In genomic region chr11:70656964-70657363, GRCm38 (mm10) we compare ENCODE assay signal across 8 mouse cellular contexts. TPM values are rescaled to one million over a fixed set of nuclear protein-coding genes. Genes with fewer than 3 reads are reported as not detected.
A peak's percentile ranks its signal among the peaks of the same experiment; 100 is the strongest.
DNase-seq lines count a peak whose midpoint lies in the region; ATAC-seq and TF ChIP-seq lines count a peak whose summit lies in the region.

Gene Eno3 (plus strand): TSS chr11:70657202.

- H3K4me2 ChIP-seq in kidney, embryonic 15.5 days = peak within 1 kb of the TSS; percentile 95
- H3K4me2 ChIP-seq in embryonic facial prominence, embryonic 13.5 days = peak within 1 kb of the TSS; percentile 97
- H3K4me2 ChIP-seq in heart, embryonic 15.5 days = peak within 1 kb of the TSS; percentile 93
- H3K4me2 ChIP-seq in stomach, embryonic 15.5 days = peak within 1 kb of the TSS; percentile 94

- H3K27ac ChIP-seq in kidney, embryonic 15.5 days = peak within 1 kb of the TSS; percentile 99
- H3K27ac ChIP-seq in ES-Bruce4 (ENCODE audit: insufficient read depth, low read length) = peak within 1 kb of the TSS; percentile 97
- H3K27ac ChIP-seq in embryonic facial prominence, embryonic 13.5 days = peak within 1 kb of the TSS; percentile 97
- peak within 1 kb of the TSS; percentile 99 for H3K27ac ChIP-seq in heart, embryonic 15.5 days
- H3K27ac ChIP-seq in liver, adult 2 months (replicated peaks; ENCODE audit: insufficient read depth, low read depth, low read length) = peak within 1 kb of the TSS; percentile 75
- H3K27ac ChIP-seq in stomach, embryonic 15.5 days = peak within 1 kb of the TSS; percentile 97

- no peak for TF ChIP-seq CTCF in ES-Bruce4 (IDR thresholded peaks at IDR 0.05; ENCODE audit: low read depth, low read length)
- TF ChIP-seq CTCF in liver, adult 2 months (IDR thresholded peaks at IDR 0.05; ENCODE audit: low read depth, low read length) = no peak

- TF ChIP-seq POLR2A in ES-Bruce4 (IDR thresholded peaks at IDR 0.05; ENCODE audit: insufficient read depth, low read length) = no peak
- no peak for TF ChIP-seq POLR2A in liver, adult 2 months (IDR thresholded peaks at IDR 0.05; ENCODE audit: extremely low read depth, insufficient read depth, low read length)

- TF ChIP-seq EP300 in ES-Bruce4 (IDR thresholded peaks at IDR 0.05; ENCODE audit: insufficient read depth, low read depth, low read length) = no peak

- H3K4me3 ChIP-seq in kidney, embryonic 15.5 days (replicated peaks) = peak within 1 kb of the TSS; percentile 100
- H3K4me3 ChIP-seq in ES-Bruce4 (ENCODE audit: low read depth, low read length) = peak within 1 kb of the TSS; percentile 92
- peak within 1 kb of the TSS; percentile 100 for H3K4me3 ChIP-seq in embryonic facial prominence, embryonic 13.5 days
- peak within 1 kb of the TSS; percentile 98 for H3K4me3 ChIP-seq in heart, embryonic 15.5 days
- peak within 1 kb of the TSS; percentile 53; the same call in 1 of the 2 replicates for H3K4me3 ChIP-seq in liver, adult 2 months (ENCODE audit: insufficient read depth, low read depth, low read length)
- peak within 1 kb of the TSS; percentile 73 for H3K4me3 ChIP-seq in stomach, embryonic 15.5 days (replicated peaks)

- ATAC-seq in kidney, embryonic 15.5 days (replicated peaks; ENCODE audit: low FRiP score) = no peak
- no peak for ATAC-seq in embryonic facial prominence, embryonic 13.5 days (ENCODE audit: insufficient number of reproducible peaks, insufficient read depth, low FRiP score, low TSS enrichment, low read depth)
- peak; percentile 48 for ATAC-seq in heart, embryonic 15.5 days (replicated peaks; ENCODE audit: insufficient number of reproducible peaks, insufficient read depth, low FRiP score, low read depth)
- ATAC-seq in stomach, embryonic 15.5 days (ENCODE audit: insufficient read depth, low FRiP score, low read depth) = no peak

- H3K27me3 ChIP-seq in kidney, embryonic 15.5 days = no peaks in the 10 kb centered on the region
- H3K27me3 ChIP-seq in ES-Bruce4 (ENCODE audit: control insufficient read depth, insufficient read depth, low read length, poor library complexity, severe bottlenecking) = no peaks in the 10 kb centered on the region
- no peaks in the 10 kb centered on the region for H3K27me3 ChIP-seq in embryonic facial prominence, embryonic 13.5 days
- no peaks in the 10 kb centered on the region for H3K27me3 ChIP-seq in heart, embryonic 15.5 days
- no peaks in the 10 kb centered on the region for H3K27me3 ChIP-seq in liver, adult 2 months (ENCODE audit: control insufficient read depth, insufficient read depth, low read length)
- H3K27me3 ChIP-seq in stomach, embryonic 15.5 days (replicated peaks) = no peaks in the 10 kb centered on the region

- H3K4me1 ChIP-seq in kidney, embryonic 15.5 days = peaks cover 49% of the 10 kb centered on the region
- H3K4me1 ChIP-seq in ES-Bruce4 (ENCODE audit: control insufficient read depth, insufficient read depth, low read length) = no peaks in the 10 kb centered on the region
- peaks cover 46% of the 10 kb centered on the region for H3K4me1 ChIP-seq in embryonic facial prominence, embryonic 13.5 days
- H3K4me1 ChIP-seq in heart, embryonic 15.5 days (replicated peaks) = peaks cover 63% of the 10 kb centered on the region
- H3K4me1 ChIP-seq in liver, adult 2 months (ENCODE audit: control insufficient read depth, insufficient read depth, low read length) = peaks cover 11% of the 10 kb centered on the region
- peaks cover 37% of the 10 kb centered on the region for H3K4me1 ChIP-seq in stomach, embryonic 15.5 days

- no peak for DNase-seq in kidney, postnatal 14 days
- no peak for DNase-seq in liver, adult 2 months (ENCODE audit: extremely low read depth, low read depth, low spot score)
- no peak for DNase-seq in thymus, adult 18-20 months

- H3K9me3 ChIP-seq in kidney, embryonic 15.5 days (replicated peaks) = no peaks in the 10 kb centered on the region
- no peaks in the 10 kb centered on the region for H3K9me3 ChIP-seq in ES-Bruce4 (replicated peaks; ENCODE audit: control insufficient read depth, insufficient read depth, low read length, poor library complexity, severe bottlenecking)
- H3K9me3 ChIP-seq in embryonic facial prominence, embryonic 13.5 days = no peaks in the 10 kb centered on the region
- H3K9me3 ChIP-seq in heart, embryonic 15.5 days (replicated peaks) = no peaks in the 10 kb centered on the region
- H3K9me3 ChIP-seq in stomach, embryonic 15.5 days = no peaks in the 10 kb centered on the region

- peaks cover 35% of the 10 kb centered on the region for H3K36me3 ChIP-seq in kidney, embryonic 15.5 days
- peaks cover 12% of the 10 kb centered on the region for H3K36me3 ChIP-seq in ES-Bruce4 (ENCODE audit: control insufficient read depth, insufficient read depth, low read length, poor library complexity, severe bottlenecking)
- peaks cover 24% of the 10 kb centered on the region for H3K36me3 ChIP-seq in embryonic facial prominence, embryonic 13.5 days
- peaks cover 25% of the 10 kb centered on the region for H3K36me3 ChIP-seq in heart, embryonic 15.5 days
- H3K36me3 ChIP-seq in liver, adult 2 months (ENCODE audit: control insufficient read depth, insufficient read depth, low read length) = peaks cover 10% of the 10 kb centered on the region
- peaks cover 9% of the 10 kb centered on the region; the same call in 1 of the 2 replicates for H3K36me3 ChIP-seq in stomach, embryonic 15.5 days

- WGBS in kidney, embryonic 15.5 days = 14% methylated on average over 3 of the region's 3 CpGs
- WGBS in embryonic facial prominence, embryonic 13.5 days = 12% methylated on average over 3 of the region's 3 CpGs
- 12% methylated on average over 3 of the region's 3 CpGs for WGBS in heart, embryonic 15.5 days
- 82% methylated on average over 3 of the region's 3 CpGs for WGBS in liver, adult 2 months
- WGBS in stomach, embryonic 15.5 days = 24% methylated on average over 3 of the region's 3 CpGs

- peak within 1 kb of the TSS; percentile 99 for H3K9ac ChIP-seq in kidney, embryonic 15.5 days
- H3K9ac ChIP-seq in ES-Bruce4 (ENCODE audit: low read depth, poor library complexity, severe bottlenecking) = peak within 1 kb of the TSS; percentile 100
- H3K9ac ChIP-seq in embryonic facial prominence, embryonic 13.5 days = peak within 1 kb of the TSS; percentile 100
- H3K9ac ChIP-seq in heart, embryonic 15.5 days = peak within 1 kb of the TSS; percentile 100
- peak within 1 kb of the TSS; percentile 66 for H3K9ac ChIP-seq in liver, adult 2 months (ENCODE audit: low read depth, low read length)
- H3K9ac ChIP-seq in stomach, embryonic 15.5 days = peak within 1 kb of the TSS; percentile 47; the same call in 1 of the 2 replicates

- peaks cover 21% of the 10 kb centered on the region for H3K79me2 ChIP-seq in liver, adult 2 months (ENCODE audit: control insufficient read depth, insufficient read depth, low read length)

RNA-seq across cellular contexts. Expression of gene Eno3, which starts in this region (rescaled TPM):
- polyA plus RNA-seq in kidney, embryonic 15.5 days (2015; fragmentation: Nextera tagmentation; extraction: Ambion mirVana) = 30.3 and 38.5 TPM in 2 replicates
- polyA plus RNA-seq in ES-Bruce4 (2011; ENCODE audit: insufficient read depth, insufficient read length, low read depth, missing spikeins) = 14.7 and 15.7 TPM in 2 replicates
- polyA plus RNA-seq in embryonic facial prominence, embryonic 13.5 days (2015; fragmentation: Nextera tagmentation; extraction: Ambion mirVana) = 18.3 and 19.7 TPM in 2 replicates
- 389 and 492 TPM in 2 replicates for polyA plus RNA-seq in heart, embryonic 15.5 days (2015; fragmentation: Nextera tagmentation; extraction: Ambion mirVana)
- total RNA-seq in liver, adult 2 months (2014; rRNA removed) = 3.0 and 3.3 TPM in 2 replicates
- 4.0 and 4.5 TPM in 2 replicates for polyA plus RNA-seq in liver, adult 2 months (2012; rRNA removed)
- polyA plus RNA-seq in stomach, embryonic 15.5 days (2015; fragmentation: Nextera tagmentation; extraction: Ambion mirVana) = 13.9 and 16.6 TPM in 2 replicates

Comparison
In these comparisons a context has a peak if more than half of its experiments do, and no peak if none do; other contexts are left out.
1. H3K9ac ChIP-seq: peak in every context shown above with its lines; median percentile 100 in ES-Bruce4; 100 in embryonic facial prominence, embryonic 13.5 days; 100 in heart, embryonic 15.5 days; 99 in kidney, embryonic 15.5 days; 66 in liver, adult 2 months; 47 in stomach, embryonic 15.5 days.